Mouse (Mus musculus): Measurements from ENCODE around the gene Samd1. TPM values are rescaled to one million over a fixed set of nuclear protein-coding genes. Genes with fewer than 3 reads are reported as not detected.
A peak's percentile ranks its signal among the peaks of the same experiment; 100 is the strongest.

The Samd1 gene
- total RNA-seq, 2 experiments from 2014 or later: 42.1 to 43.1 TPM

- no peak for DNase-seq
These were observed 15.2 kb downstream of the Samd1 start for GRCm38 (mm10) chr8:84012499-84013165.

DNA sequence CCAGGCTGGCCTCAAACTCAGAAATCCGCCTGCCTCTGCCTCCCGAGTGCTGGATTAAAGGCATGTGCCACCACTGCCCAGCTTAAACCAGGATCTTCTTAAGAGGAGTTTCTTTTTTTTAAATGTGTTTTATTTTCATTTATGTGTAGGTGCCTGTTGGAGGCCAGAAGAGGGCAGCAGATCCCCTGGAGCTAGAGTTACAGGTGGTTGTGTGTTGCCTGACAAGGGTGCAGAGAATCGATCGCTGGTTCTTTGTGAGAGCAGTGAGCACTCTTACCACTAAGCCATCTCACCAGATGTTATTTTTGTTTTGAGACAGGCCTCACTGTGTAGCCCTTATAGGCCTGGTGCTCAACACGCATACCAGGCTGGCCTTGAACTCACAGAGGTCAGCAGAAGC lies 18.4 kb downstream of the Samd1 start:
- no peak for DNase-seq

DNA sequence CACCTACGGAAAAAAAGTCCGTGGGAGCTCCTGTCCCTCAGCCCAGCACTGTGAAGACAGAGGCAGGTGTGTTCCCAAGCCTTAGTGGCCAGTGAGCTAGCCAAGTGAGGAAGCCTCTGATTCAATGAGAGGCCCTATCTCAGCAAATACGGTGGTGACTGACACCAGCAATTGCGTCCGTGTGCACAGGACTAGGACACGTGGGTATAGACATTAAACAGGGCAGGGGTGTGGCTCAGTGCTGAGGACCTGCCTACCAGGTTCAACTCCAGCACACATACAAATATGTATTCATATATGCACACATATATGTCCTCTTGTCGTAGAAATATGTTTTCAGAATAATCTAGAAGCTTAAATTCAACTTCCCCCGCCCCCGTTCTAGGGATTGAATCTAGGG lies 22.3 kb downstream of the Samd1 start:
- no peak for DNase-seq

DNA sequence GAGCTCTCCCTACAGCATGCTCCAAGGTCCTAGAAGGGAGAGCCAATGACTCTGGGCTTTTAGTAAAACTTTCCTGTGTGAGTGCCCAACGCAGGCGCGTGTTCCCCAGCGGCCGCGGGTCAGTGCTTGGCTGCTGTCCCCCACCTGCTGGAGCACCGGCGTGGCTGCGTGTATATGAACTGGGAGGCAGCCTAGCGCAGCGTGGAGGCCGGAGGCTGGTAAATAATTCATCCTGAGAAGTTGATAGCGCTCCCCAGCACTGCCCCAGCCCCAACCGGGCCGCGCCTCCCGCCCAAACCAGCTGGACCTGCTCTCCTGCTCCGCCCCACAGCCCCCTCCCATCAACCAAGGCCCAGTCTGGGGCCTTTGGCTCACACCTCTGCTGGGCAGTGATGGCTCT lies 23.6 kb downstream of the Samd1 start, which contains the start of gene Palm3:
Gene Palm3 (plus strand): TSS at position 376 of the 400 bp plus-strand sequence.
- DNase-seq: no peak

DNA sequence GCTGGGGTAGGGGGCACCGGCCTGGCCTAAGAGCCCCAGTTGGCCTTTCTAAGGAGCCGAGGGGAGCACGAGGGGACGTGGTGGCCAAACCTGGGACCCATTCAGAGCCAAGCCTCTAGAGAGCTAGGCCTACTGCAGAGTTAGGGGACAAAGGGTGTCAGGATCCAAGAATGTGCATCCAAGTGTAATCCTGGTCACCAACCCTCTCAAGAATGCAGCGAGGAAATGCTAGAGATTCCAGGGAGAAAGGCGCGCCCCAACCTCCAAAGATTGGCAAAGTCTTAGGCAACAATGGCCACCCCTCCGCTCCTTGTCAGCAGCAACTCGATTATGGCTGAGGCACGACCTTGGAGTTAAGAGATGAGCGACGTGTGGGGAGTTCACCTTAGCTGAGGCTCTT lies 24.1 kb downstream of the Samd1 start:
- DNase-seq: no peak

GRCm38 (mm10) chr8:84023085-84023484 lies 25.6 kb downstream of the Samd1 start:
- DNase-seq: no peak

- DNase-seq: no peak
These were observed 26.2 kb downstream of the Samd1 start for GRCm38 (mm10) chr8:84023631-84024030.

- no peak for DNase-seq
These were observed 26.7 kb downstream of the Samd1 start for GRCm38 (mm10) chr8:84024171-84024570.

- no peak for DNase-seq
These were observed 28.4 kb downstream of the Samd1 start for GRCm38 (mm10) chr8:84025863-84026262.

DNA sequence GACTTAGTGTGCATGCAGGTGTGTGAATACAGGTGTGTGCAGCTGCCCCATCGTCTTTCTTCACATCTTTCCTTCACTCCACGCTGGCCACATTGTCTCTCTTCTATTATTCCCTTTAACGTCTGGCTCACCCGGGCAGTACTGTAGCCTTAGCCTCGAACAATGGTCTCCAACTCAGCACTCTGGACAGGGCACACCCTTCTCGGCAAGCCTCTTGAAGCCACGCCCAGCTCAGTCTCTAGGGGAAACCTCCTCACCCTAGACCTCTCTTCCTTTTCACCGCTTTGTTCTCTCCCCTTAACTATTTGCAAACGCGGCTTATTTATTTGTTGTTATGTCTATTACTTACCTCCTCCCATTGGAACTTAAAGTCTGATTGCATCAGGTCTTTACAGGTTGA lies 30.0 kb downstream of the Samd1 start:
- DNase-seq: no peak

DNA sequence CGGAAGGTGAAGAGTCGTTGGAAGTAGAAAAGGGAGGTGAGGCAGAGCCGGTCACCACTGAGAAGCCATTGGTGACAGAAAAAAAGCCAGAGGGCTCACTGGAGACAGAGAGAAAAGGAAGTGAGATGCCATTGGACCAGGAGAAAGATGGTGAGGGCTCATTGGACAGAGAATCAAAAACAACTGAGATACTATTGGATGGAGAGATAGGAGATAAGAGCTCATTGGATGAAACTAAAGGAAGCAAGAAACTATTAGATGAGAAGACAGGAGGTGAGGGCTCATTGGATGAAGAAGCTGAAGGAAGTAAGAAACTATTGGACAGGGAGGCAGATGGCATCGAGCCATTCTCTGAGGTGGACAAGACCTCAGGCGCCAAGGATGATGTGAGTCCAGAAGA lies 31.8 kb downstream of the Samd1 start:
- no peak for DNase-seq

GRCm38 (mm10) chr8:84032777-84033176 lies 35.3 kb downstream of the Samd1 start:
- DNase-seq: no peak

GRCm38 (mm10) chr8:84038015-84038414 lies 40.5 kb downstream of the Samd1 start:
- DNase-seq: no peak

GRCm38 (mm10) chr8:84039050-84039449 lies 41.6 kb downstream of the Samd1 start:
- peak; percentile 68 to 71 for DNase-seq

GRCm38 (mm10) chr8:84042066-84042947 lies 44.8 kb downstream of the Samd1 start, which contains the start of gene Il27ra:
TSS of gene Il27ra (minus strand) at chr8:84042589.
- DNase-seq: peak; percentile 27 to 29

DNA sequence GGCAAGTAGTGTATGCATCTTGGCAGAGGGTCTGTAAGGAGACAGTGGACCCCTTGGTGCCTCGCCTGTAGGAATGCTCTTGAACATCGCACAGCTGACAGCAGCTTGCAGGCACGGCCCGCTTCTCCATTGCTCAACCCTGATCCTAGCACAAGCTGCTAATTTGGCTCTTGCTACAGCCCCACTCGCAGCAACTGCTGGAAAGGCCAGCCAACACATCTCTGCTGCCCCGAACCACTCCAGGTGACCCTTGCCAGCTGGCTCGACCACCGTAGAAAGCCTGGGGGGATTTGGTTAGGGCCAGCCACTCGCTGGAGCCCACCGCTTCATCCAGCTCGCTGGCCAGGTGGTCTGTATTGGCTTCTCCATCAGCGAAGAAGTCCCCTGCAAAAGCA lies 45.5 kb downstream of the Samd1 start:
- DNase-seq: no peak

DNA sequence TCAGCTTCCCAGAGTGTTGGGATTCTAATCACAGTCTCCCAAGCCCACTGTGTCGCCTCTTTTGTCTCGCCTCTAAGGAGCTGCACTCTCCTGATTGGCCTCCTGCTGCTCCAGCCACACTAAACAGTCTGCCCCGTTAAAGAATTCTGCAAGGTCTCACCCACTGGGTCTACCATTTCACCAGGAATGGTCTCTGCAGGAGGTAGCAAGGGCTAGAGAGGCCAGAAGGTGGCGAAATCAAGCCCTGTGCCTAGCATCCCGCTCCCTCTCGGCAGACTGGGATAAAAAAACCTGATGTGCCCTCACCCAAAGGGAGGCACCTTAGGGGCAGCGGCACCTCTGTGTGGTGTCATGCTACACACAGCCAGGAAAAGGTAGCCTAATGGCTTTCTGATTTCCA lies 46.6 kb downstream of the Samd1 start:
- no peak for DNase-seq

GRCm38 (mm10) chr8:84044900-84045299 lies 47.4 kb downstream of the Samd1 start, which contains the start of gene Rln3:
TSS of gene Rln3 (minus strand) at chr8:84045000.
- DNase-seq: no peak

- DNase-seq: no peak
These were observed 49.0 kb downstream of the Samd1 start for GRCm38 (mm10) chr8:84046505-84046904.

- DNase-seq: no peak
These were observed 50.7 kb downstream of the Samd1 start for GRCm38 (mm10) chr8:84048171-84048570.
